Mouse (Mus musculus): ENCODE data around the gene Tfpi2.

DNA sequence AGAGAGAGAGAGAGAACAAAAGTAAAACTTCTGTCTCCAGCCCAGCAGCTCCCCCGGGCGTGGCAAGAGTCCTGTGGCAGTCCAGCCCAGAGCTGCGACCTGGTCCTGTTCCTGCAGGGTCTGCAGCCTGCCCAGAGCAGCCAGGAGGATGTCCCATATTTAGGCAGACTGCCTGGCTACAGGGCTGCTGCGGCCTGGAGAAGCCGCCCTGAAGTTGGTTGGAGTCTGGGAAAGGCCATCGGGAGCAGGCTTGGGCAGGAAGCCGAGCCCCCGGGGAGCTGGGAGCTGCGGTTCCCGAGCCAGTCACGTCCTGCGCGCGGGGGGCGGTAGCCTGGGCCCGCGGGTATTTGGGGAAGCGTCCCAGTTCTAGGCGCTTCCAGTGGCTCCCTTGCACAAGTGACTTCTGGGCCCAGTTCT lies 15.2 kb upstream of the Tfpi2 start, which contains the start of gene Gng11:
- peak; percentile 22 for TF ChIP-seq CTCF (IDR thresholded peaks at IDR 0.05)
- TF ChIP-seq EP300 (IDR thresholded peaks at IDR 0.05), result no peak
